Mouse (Mus musculus): ENCODE measurements around the gene Trpm3. TPM values are rescaled to one million over a fixed set of nuclear protein-coding genes. Genes with fewer than 3 reads are reported as not detected.

Trpm3 gene
- total and polyA plus RNA-seq, 2 experiments: not detected

DNA sequence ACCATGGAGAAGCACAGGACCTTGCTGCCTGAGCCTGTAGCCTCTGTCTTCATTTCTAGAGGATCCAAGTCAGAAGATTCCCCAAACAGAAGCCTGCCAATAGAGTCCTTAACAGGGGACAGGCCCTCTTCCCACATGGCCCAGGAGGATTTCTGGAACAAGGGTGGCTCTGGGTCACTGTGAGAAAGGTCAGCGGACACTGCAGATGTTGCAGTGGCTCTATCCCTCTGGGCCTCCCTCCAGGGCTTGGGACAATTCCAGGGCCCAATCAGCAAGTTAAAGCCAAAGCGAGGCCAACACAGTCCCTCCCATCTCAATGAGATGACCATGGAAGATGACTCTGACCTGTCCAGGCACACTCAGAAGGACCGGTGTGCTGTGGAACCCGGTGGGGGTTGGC, 896.1 kb downstream of the Trpm3 start:
- Histone ChIP-seq H3K36me3 (ENCODE audit: control insufficient read depth, insufficient read depth, low read length) (no peaks in the 10 kb centered on the region), H3K4me3 (ENCODE audit: insufficient read depth, low read depth, low read length) (no peak overlapping the region), H3K27me3 (ENCODE audit: control insufficient read depth, insufficient read depth, low read length) (no peaks in the 10 kb centered on the region), H3K9ac (ENCODE audit: low read depth, low read length) (peak overlapping the region; percentile 14; the same call in 1 of the 2 replicates), H3K4me1 (ENCODE audit: control insufficient read depth, insufficient read depth, low read length) (peaks cover 28% of the 10 kb centered on the region), H3K27ac (replicated peaks; ENCODE audit: insufficient read depth, low read depth, low read length) (peak overlapping the region; percentile 91), H3K79me2 (ENCODE audit: control insufficient read depth, insufficient read depth, low read length) (no peaks in the 10 kb centered on the region)
- DNase-seq (ENCODE audit: extremely low read depth, low read depth, low spot score): peak; percentile 98
- WGBS: 11% methylated on average over 4 of the region's 4 CpGs
- TF ChIP-seq CTCF (IDR thresholded peaks at IDR 0.05; ENCODE audit: low read depth, low read length) (no peak), POLR2A (IDR thresholded peaks at IDR 0.05; ENCODE audit: extremely low read depth, insufficient read depth, low read length) (no peak)

DNA sequence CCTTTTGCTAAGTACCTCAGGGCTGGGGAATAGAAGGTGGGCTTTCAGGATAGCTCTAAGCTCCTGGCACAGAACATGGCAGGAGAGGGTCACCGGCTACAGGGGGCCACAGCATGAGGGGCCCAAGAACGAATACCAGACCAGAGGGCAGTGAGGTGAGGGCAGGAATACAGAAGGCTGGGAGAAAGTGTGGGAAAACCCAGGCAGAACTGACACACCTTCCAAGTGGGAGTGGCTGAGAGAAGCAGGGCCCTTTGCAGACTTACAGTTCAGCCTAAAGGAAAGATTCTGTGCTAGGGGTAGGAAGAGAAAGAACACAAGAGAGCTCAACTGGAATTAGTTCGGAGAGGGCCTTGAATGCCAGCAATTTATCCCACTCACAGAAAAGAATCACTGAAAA, 896.9 kb downstream of the Trpm3 start:
- no peak for DNase-seq (ENCODE audit: extremely low read depth, low read depth, low spot score)
- H3K27me3 ChIP-seq (ENCODE audit: control insufficient read depth, insufficient read depth, low read length): no peaks in the 10 kb centered on the region
- peak overlapping the region; percentile 28; the same call in 1 of the 2 replicates for H3K9ac ChIP-seq (ENCODE audit: low read depth, low read length)
- 83% methylated on average over 3 of the region's 3 CpGs for WGBS
- TF ChIP-seq CTCF (IDR thresholded peaks at IDR 0.05; ENCODE audit: low read depth, low read length) (no peak), POLR2A (IDR thresholded peaks at IDR 0.05; ENCODE audit: extremely low read depth, insufficient read depth, low read length) (no peak)
- no peaks in the 10 kb centered on the region for H3K36me3 ChIP-seq (ENCODE audit: control insufficient read depth, insufficient read depth, low read length)
- peak overlapping the region; percentile 41 for H3K27ac ChIP-seq (replicated peaks; ENCODE audit: insufficient read depth, low read depth, low read length)
- no peak overlapping the region for H3K4me3 ChIP-seq (ENCODE audit: insufficient read depth, low read depth, low read length)
- H3K79me2 ChIP-seq (ENCODE audit: control insufficient read depth, insufficient read depth, low read length): no peaks in the 10 kb centered on the region
- H3K4me1 ChIP-seq (ENCODE audit: control insufficient read depth, insufficient read depth, low read length): peaks cover 28% of the 10 kb centered on the region

DNA sequence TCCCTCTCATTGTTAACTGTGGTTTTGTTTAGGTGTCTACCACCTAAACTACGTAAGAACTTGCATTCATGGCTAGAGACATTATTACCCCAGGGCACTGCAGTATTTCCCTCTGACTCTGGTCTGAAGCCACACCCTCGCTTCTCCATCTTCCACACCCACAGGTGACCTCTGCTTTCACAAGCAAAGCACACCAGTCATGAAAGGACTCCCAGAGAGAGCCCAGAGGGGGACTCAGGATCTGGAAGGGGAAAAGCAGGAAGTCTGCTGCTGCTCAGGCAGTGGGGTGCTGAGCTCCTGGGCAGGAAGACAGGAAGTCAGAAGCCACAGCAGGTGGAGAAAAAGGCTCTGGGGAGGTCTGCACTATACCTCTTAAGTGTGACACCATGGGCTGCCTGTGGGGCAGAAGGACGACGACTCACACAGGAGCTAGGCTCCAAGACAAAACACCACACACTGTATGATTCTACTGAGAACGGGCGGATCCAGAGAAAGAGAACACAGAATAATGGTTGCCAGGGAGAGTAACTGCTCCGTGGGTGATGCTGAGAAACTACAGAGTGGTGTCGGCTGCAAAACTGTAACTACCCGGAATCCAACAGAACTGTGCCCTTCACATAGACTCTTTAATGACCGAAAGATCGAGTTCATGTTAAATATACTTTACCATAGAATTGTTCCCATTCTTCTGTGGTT, 898.1 kb downstream of the Trpm3 start:
- 85% methylated on average over 11 of the region's 11 CpGs for WGBS
- DNase-seq (ENCODE audit: extremely low read depth, low read depth, low spot score): no peak
- no peaks in the 10 kb centered on the region for H3K36me3 ChIP-seq (ENCODE audit: control insufficient read depth, insufficient read depth, low read length)
- H3K4me3 ChIP-seq (ENCODE audit: insufficient read depth, low read depth, low read length): no peak overlapping the region
- TF ChIP-seq POLR2A (IDR thresholded peaks at IDR 0.05; ENCODE audit: extremely low read depth, insufficient read depth, low read length): no peak
- TF ChIP-seq CTCF (IDR thresholded peaks at IDR 0.05; ENCODE audit: low read depth, low read length): no peak
- no peak overlapping the region; the same call in 1 of the 2 replicates for H3K9ac ChIP-seq (ENCODE audit: low read depth, low read length)
- H3K27ac ChIP-seq (replicated peaks; ENCODE audit: insufficient read depth, low read depth, low read length): no peak overlapping the region
- H3K27me3 ChIP-seq (ENCODE audit: control insufficient read depth, insufficient read depth, low read length): no peaks in the 10 kb centered on the region
- peaks cover 28% of the 10 kb centered on the region for H3K4me1 ChIP-seq (ENCODE audit: control insufficient read depth, insufficient read depth, low read length)
- no peaks in the 10 kb centered on the region for H3K79me2 ChIP-seq (ENCODE audit: control insufficient read depth, insufficient read depth, low read length)

DNA sequence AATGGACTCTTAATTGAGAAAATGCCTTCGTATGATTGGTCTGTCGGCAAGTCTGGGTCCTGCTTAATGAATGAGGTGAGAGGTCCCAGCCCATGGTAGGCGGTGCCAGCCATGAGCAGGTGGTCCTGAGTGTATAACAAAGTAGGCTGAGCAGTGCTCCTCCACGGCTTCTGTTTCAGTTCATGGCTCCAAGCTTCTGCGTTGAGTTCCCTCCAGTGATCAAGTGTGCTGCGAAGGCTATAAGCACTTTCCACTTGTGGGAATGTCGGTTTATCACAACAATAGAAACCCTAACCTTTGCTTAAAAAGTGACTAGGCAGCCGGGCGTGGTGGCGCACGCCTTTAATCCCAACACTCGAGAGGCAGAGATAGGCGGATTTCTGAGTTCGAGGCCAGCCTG, 898.7 kb downstream of the Trpm3 start:
- H3K9ac ChIP-seq (ENCODE audit: low read depth, low read length): no peak overlapping the region

DNA sequence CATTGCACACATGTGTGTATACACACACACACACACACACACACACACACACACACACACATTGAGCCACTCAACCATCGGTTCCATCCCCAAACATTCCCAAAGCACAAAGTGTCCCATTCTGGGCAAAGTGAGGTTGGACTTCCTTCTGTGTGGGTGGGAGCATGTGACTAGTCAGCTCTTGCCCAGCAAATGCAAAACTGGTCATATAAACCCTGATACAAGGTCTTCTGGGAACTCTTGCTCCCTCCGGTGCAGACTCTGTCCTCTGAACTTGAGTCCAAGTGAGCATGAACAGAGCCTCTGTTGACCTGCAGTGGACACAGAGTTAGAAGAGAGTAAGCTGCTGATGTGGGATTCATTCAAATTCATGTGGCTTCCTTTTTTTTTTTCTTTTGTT, 899.5 kb downstream of the Trpm3 start:
- no peak for TF ChIP-seq CTCF (IDR thresholded peaks at IDR 0.05; ENCODE audit: low read depth, low read length)
- TF ChIP-seq POLR2A (IDR thresholded peaks at IDR 0.05; ENCODE audit: extremely low read depth, insufficient read depth, low read length): no peak
- Histone ChIP-seq H3K27me3 (ENCODE audit: control insufficient read depth, insufficient read depth, low read length) (no peaks in the 10 kb centered on the region), H3K79me2 (ENCODE audit: control insufficient read depth, insufficient read depth, low read length) (no peaks in the 10 kb centered on the region), H3K4me1 (ENCODE audit: control insufficient read depth, insufficient read depth, low read length) (peaks cover 24% of the 10 kb centered on the region), H3K27ac (replicated peaks; ENCODE audit: insufficient read depth, low read depth, low read length) (peak overlapping the region; percentile 85), H3K36me3 (ENCODE audit: control insufficient read depth, insufficient read depth, low read length) (no peaks in the 10 kb centered on the region), H3K9ac (ENCODE audit: low read depth, low read length) (no peak overlapping the region), H3K4me3 (ENCODE audit: insufficient read depth, low read depth, low read length) (no peak overlapping the region)
- 9% methylated on average over 2 of the region's 2 CpGs for WGBS
- DNase-seq (ENCODE audit: extremely low read depth, low read depth, low spot score): peak; percentile 96

More for the DNA sequence above, 898.7 kb downstream of the Trpm3 start:
- Histone ChIP-seq H3K36me3 (ENCODE audit: control insufficient read depth, insufficient read depth, low read length) (no peaks in the 10 kb centered on the region), H3K27ac (replicated peaks; ENCODE audit: insufficient read depth, low read depth, low read length) (no peak overlapping the region), H3K4me3 (ENCODE audit: insufficient read depth, low read depth, low read length) (no peak overlapping the region), H3K27me3 (ENCODE audit: control insufficient read depth, insufficient read depth, low read length) (no peaks in the 10 kb centered on the region), H3K4me1 (ENCODE audit: control insufficient read depth, insufficient read depth, low read length) (peaks cover 28% of the 10 kb centered on the region), H3K79me2 (ENCODE audit: control insufficient read depth, insufficient read depth, low read length) (no peaks in the 10 kb centered on the region)
- 93% methylated on average over 14 of the region's 14 CpGs for WGBS
- no peak for DNase-seq (ENCODE audit: extremely low read depth, low read depth, low spot score)
- TF ChIP-seq CTCF (IDR thresholded peaks at IDR 0.05; ENCODE audit: low read depth, low read length) (no peak), POLR2A (IDR thresholded peaks at IDR 0.05; ENCODE audit: extremely low read depth, insufficient read depth, low read length) (no peak)

DNA sequence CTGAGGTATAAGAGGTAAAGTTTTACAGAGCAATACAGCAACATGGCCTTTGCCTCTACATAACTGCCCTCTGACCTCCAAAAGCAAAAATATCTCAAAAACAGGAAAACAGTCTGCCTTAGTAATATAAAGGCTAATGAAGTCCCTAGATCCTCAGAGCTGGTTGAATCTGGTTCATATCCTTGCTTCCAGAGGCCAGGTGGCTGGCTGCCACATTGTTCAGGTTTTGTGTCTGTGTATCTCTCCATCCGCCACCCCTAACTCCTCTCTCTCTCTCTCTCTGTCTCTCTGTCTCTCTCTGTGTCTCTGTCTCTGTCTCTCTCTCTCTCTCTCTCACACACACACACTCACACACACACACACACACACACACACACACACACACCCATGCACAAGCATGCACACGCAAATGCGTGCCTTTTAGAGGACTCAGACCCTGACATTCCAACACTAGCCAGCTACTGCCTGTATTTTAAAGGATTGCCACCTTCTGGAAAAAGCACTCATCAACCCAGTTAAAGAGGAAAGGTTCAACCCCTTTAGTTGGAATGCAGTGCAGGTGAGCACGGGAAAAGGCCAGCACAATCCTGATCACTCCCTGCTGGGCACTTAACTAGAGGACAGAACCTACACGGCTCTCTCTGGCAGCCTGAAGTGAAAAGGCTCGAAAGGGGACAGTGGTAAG, 902.8 kb downstream of the Trpm3 start:
- no peaks in the 10 kb centered on the region for H3K79me2 ChIP-seq (ENCODE audit: control insufficient read depth, insufficient read depth, low read length)
- TF ChIP-seq CTCF (IDR thresholded peaks at IDR 0.05; ENCODE audit: low read depth, low read length) (no peak), POLR2A (IDR thresholded peaks at IDR 0.05; ENCODE audit: extremely low read depth, insufficient read depth, low read length) (no peak)
- WGBS: 84% methylated on average over 6 of the region's 6 CpGs

More for the DNA sequence above, 902.8 kb downstream of the Trpm3 start:
- Histone ChIP-seq H3K27me3 (ENCODE audit: control insufficient read depth, insufficient read depth, low read length) (no peaks in the 10 kb centered on the region), H3K4me3 (ENCODE audit: insufficient read depth, low read depth, low read length) (no peak overlapping the region), H3K36me3 (ENCODE audit: control insufficient read depth, insufficient read depth, low read length) (no peaks in the 10 kb centered on the region), H3K4me1 (ENCODE audit: control insufficient read depth, insufficient read depth, low read length) (peaks cover 10% of the 10 kb centered on the region), H3K27ac (replicated peaks; ENCODE audit: insufficient read depth, low read depth, low read length) (no peak overlapping the region), H3K9ac (ENCODE audit: low read depth, low read length) (no peak overlapping the region)
- no peak for DNase-seq (ENCODE audit: extremely low read depth, low read depth, low spot score)

Measured in liver, adult 2 months (tissue).